ENCODE assay signal across 8 mouse cellular contexts in the genomic region with DNA sequence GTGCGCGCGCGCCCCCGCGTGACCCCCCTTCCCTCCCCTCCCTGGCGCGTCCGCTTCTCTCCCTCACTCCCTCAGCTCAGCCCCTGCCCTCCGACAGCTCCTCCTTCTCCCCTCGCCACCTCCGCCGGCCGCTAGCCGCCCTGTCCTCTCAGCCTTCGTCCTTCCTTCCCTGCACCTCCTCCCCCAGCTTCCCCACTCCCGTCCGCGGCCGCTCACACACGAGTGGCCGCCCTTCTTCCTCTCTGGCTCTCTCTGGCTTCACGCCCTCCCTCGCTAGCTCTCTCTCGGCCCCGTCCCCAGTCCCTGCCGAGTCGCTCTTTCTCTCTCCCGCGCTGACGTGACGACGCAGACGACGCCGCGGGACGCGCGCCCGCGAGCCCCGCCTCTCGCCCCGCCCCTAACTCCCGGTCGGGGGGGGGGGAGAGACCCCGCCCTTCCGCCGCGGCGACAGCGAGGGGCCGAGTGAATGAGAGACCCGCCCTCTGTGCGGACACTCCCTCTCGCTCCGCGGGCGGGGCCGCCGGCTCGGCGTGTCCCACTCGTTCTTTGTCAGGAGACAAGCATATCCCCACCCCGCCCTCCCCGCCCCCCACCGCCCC. TPM values are rescaled to one million over a fixed set of nuclear protein-coding genes. Genes with fewer than 3 reads are reported as not detected.
DNase-seq lines count a peak whose midpoint lies in the region; ATAC-seq lines count a peak whose summit lies in the region.
"Not testable (repeated sequence)": the region's sequence is repeated elsewhere in the genome, so short reads cannot be mapped to it uniquely, and the experiment has no call there.

A gene (minus strand): TSS at position 345 of the 599 bp plus-strand sequence.

- peak; percentile 75 for ATAC-seq in common myeloid progenitor, adult 5-6 weeks (replicated peaks; ENCODE audit: low read depth, poor library complexity, severe bottlenecking)

- H3K9me3 ChIP-seq in megakaryocyte, embryonic 14.5 days, result not testable (repeated sequence)

- not testable (repeated sequence) for H3K27me3 ChIP-seq in megakaryocyte, embryonic 14.5 days (replicated peaks)

- DNase-seq in ZHBTc4 (ENCODE audit: low read depth, low spot score), result peak; percentile 98
- DNase-seq in gastrocnemius, adult 8-10 months (ENCODE audit: low spot score in 2 of 2), result peak; percentile 89 to 91
- peak; percentile 54 for DNase-seq in hindlimb bud, embryonic 11.5 days (ENCODE audit: extremely low spot score, low read depth, low spot score)
- DNase-seq in left cerebral cortex, adult 8-10 months (ENCODE audit: low spot score in 2 of 2), result peak; percentile 75 to 93
- DNase-seq in right cerebral cortex, postnatal 10 days (ENCODE audit: low spot score in 2 of 2), result peak; percentile 94 to 95
- DNase-seq in urinary bladder, postnatal 25 days (ENCODE audit: low spot score), result peak; percentile 90

- peaks cover 18% of the 10 kb centered on the region for H3K36me3 ChIP-seq in megakaryocyte, embryonic 14.5 days (replicated peaks; ENCODE audit: low read length)

- H3K4me1 ChIP-seq in megakaryocyte, embryonic 14.5 days, result peaks cover 20% of the 10 kb centered on the region

- H3K4me3 ChIP-seq in megakaryocyte, embryonic 14.5 days (replicated peaks), result peak within 1 kb of the TSS; percentile 98

RNA-seq across cellular contexts. Expression of the gene that starts here (rescaled TPM):
- total RNA-seq in common myeloid progenitor, adult 5-6 weeks (2017), result 305 and 315 TPM in 2 replicates
- total RNA-seq in gastrocnemius, adult 8-10 months (2022), result 10 to 100 TPM; 52.7 to 75.6 (median 65.9) TPM
- 10 to 100 TPM; 60.8 to 67.3 (median 62.1) TPM for total RNA-seq in left cerebral cortex, adult 8-10 months (2022)
- polyA plus RNA-seq in megakaryocyte, embryonic 14.5 days (2012; ENCODE audit: insufficient read depth, low replicate concordance), result 15.1 and 44.2 TPM in 2 replicates

Comparison
In these comparisons a context has a peak if more than half of its experiments do, and no peak if none do; other contexts are left out.
1. Peak in every context shown above with its lines: DNase-seq, ATAC-seq and H3K4me3 ChIP-seq.